In genomic region chr12:112599942-112600611, GRCm38 (mm10) we compare ENCODE assay signal across 30 mouse cellular contexts. TPM values are rescaled to one million over a fixed set of nuclear protein-coding genes. Genes with fewer than 3 reads are reported as not detected.
DNase-seq lines count a peak whose midpoint lies in the region; ATAC-seq and TF ChIP-seq lines count a peak whose summit lies in the region.
"Had no signal": no experiment of that assay in that cellular context is flagged by ENCODE, and none has a peak within 500 bp of the region (broad histone marks: within the 10 kb centered on the region; RNA-seq: fewer than 3 reads in every experiment).

No protein-coding gene starts in this region.

- TF ChIP-seq CTCF in E14TG2a.4 (conservative IDR thresholded peaks at IDR 0.05; ENCODE audit: low read length), result no peak
- TF ChIP-seq CTCF in embryonic fibroblast, embryonic 13.5 days (IDR thresholded peaks at IDR 0.05; ENCODE audit: borderline replicate concordance, insufficient read depth, low read length), result no peak
- TF ChIP-seq CTCF in thymus, adult 2 months (IDR thresholded peaks at IDR 0.05; ENCODE audit: borderline replicate concordance, control insufficient read depth, extremely low read depth, insufficient read depth, low read length, poor library complexity), result no peak

- H3K4me2 ChIP-seq in heart, embryonic 13.5 days, result no peak overlapping the region
- H3K4me2 ChIP-seq: midbrain, embryonic 15.5 days; neural tube, embryonic 15.5 days; stomach, embryonic 15.5 days had no signal

- H3K27me3 ChIP-seq in heart, embryonic 13.5 days (replicated peaks), result peaks cover 2% of the 10 kb centered on the region; the same call in 1 of the 2 replicates
- 0 out of 2 replicates have a peak, but pooled peaks cover 2% of the 10 kb centered on the region for H3K27me3 ChIP-seq in E14TG2a.4 (ENCODE audit: insufficient read depth, low read length)
- H3K27me3 ChIP-seq in thymus, adult 2 months (ENCODE audit: control insufficient read depth, insufficient read depth, low read length), result no peaks in the 10 kb centered on the region
- H3K27me3 ChIP-seq: midbrain, embryonic 15.5 days; neural tube, embryonic 15.5 days; stomach, embryonic 15.5 days had no signal

- DNase-seq in heart, adult 18-20 months, result no peak
- no peak for DNase-seq in ES-E14 (ENCODE audit: low read depth, low spot score)
- DNase-seq in cerebellum, postnatal 25 days, result no peak
- no peak for DNase-seq in thymus, adult 2 months
- DNase-seq in cerebellum, adult 18-20 months, result no peak
- DNase-seq: adrenal gland, adult 2 months; adrenal gland, postnatal 36 days; cerebellum, adult 8-10 months; cerebellum, postnatal 36 days; gastrocnemius, postnatal 10 days; heart, postnatal 4 days; kidney, adult 18-20 months; kidney, postnatal 36 days; left cerebral cortex, postnatal 4 days; lung, postnatal 36 days; retina, postnatal 1 day; right cerebral cortex, postnatal 14 days; thymus, postnatal 25 days had no signal

- H3K36me3 ChIP-seq in heart, embryonic 13.5 days, result peaks cover 31% of the 10 kb centered on the region
- H3K36me3 ChIP-seq in E14TG2a.4 (ENCODE audit: insufficient read depth, low read length), result peaks cover 42% of the 10 kb centered on the region
- H3K36me3 ChIP-seq in ES-E14 (ENCODE audit: control insufficient read depth, insufficient read depth, low read length, poor library complexity, severe bottlenecking), result peaks cover 14% of the 10 kb centered on the region
- no peaks in the 10 kb centered on the region for H3K36me3 ChIP-seq in thymus, adult 2 months (ENCODE audit: control insufficient read depth, insufficient read depth, low read length)
- H3K36me3 ChIP-seq: midbrain, embryonic 10.5 days; midbrain, embryonic 15.5 days; neural tube, embryonic 15.5 days; stomach, embryonic 15.5 days had no signal

- no peak overlapping the region for H3K4me3 ChIP-seq in heart, embryonic 13.5 days
- H3K4me3 ChIP-seq in E14TG2a.4 (replicated peaks; ENCODE audit: low read length), result peak overlapping the region; percentile 65
- H3K4me3 ChIP-seq in ES-E14 (ENCODE audit: insufficient read depth in 1 of 2, low read depth in 1 of 2, low read length in 2 of 2, poor library complexity in 1 of 2, severe bottlenecking in 1 of 2), result peak overlapping the region; percentile 54
- no peak overlapping the region for H3K4me3 ChIP-seq in embryonic fibroblast, embryonic 13.5 days (ENCODE audit: insufficient read depth, low read length)
- H3K4me3 ChIP-seq in thymus, adult 2 months (ENCODE audit: control insufficient read depth, insufficient read depth, low read length), result no peak overlapping the region
- H3K4me3 ChIP-seq: layer of hippocampus, adult 2 months; left cerebral cortex, adult 2 months; midbrain, embryonic 10.5 days; midbrain, embryonic 15.5 days; neural tube, embryonic 15.5 days; stomach, embryonic 15.5 days had no signal

- in situ Hi-C loops in ES-E14 (cut with MboI; ENCODE audit: low sequenced_read_pairs in 2 of 2, unreplicated experiment in 2 of 2), result no loop called here

- 80% methylated on average over 30 of the region's 30 CpGs for WGBS in heart, embryonic 13.5 days
- WGBS in thymus, adult 2 months, result 96% methylated on average over 30 of the region's 30 CpGs

- H3K9me3 ChIP-seq in heart, embryonic 13.5 days, result no peaks in the 10 kb centered on the region
- H3K9me3 ChIP-seq in E14TG2a.4 (ENCODE audit: low read length) (no peaks in the 10 kb centered on the region), ES-E14 (ENCODE audit: control insufficient read depth, insufficient read depth, low read depth, low read length) (no peaks in the 10 kb centered on the region)
- H3K9me3 ChIP-seq: midbrain, embryonic 10.5 days; midbrain, embryonic 15.5 days; neural tube, embryonic 15.5 days; stomach, embryonic 15.5 days had no signal

- no peak overlapping the region for H3K27ac ChIP-seq in heart, embryonic 13.5 days (replicated peaks)
- no peak overlapping the region for H3K27ac ChIP-seq in ES-E14 (ENCODE audit: insufficient read depth, low read depth, low read length, poor library complexity, severe bottlenecking)
- peak overlapping the region; percentile 10; the same call in 1 of the 2 replicates for H3K27ac ChIP-seq in embryonic fibroblast, embryonic 13.5 days (ENCODE audit: insufficient read depth, low read length)
- no peak overlapping the region for H3K27ac ChIP-seq in thymus, adult 2 months (ENCODE audit: control insufficient read depth, insufficient read depth, low read length)
- H3K27ac ChIP-seq: layer of hippocampus, adult 2 months; left cerebral cortex, adult 2 months; midbrain, embryonic 15.5 days; neural tube, embryonic 15.5 days; stomach, embryonic 15.5 days had no signal

- 0 out of 2 replicates have a peak overlapping the region, but pooled peaks have one; percentile 24 for H3K9ac ChIP-seq in heart, embryonic 13.5 days
- H3K9ac ChIP-seq in ES-E14 (ENCODE audit: insufficient read depth, low read depth, low read length, poor library complexity, severe bottlenecking), result peak overlapping the region; percentile 21
- H3K9ac ChIP-seq: midbrain, embryonic 15.5 days; neural tube, embryonic 15.5 days; stomach, embryonic 15.5 days had no signal

- no peak for ATAC-seq in heart, embryonic 13.5 days (ENCODE audit: extremely low read depth, insufficient number of reproducible peaks, low FRiP score, low TSS enrichment)
- ATAC-seq: activated CD4-positive, CD25-positive, alpha-beta regulatory T cell, adult 4 months; forebrain, embryonic 16.5 days; hindbrain, embryonic 16.5 days; midbrain, embryonic 15.5 days had no signal

- H3K4me1 ChIP-seq in heart, embryonic 13.5 days, result peaks cover 40% of the 10 kb centered on the region
- H3K4me1 ChIP-seq in E14TG2a.4 (replicated peaks; ENCODE audit: low read depth, low read length) (peaks cover 51% of the 10 kb centered on the region), ES-E14 (ENCODE audit: control insufficient read depth in 2 of 2, insufficient read depth in 2 of 2, low read length in 2 of 2, poor library complexity in 1 of 2) (peaks cover 0 to 28% of the 10 kb centered on the region in 2 experiments; a peak in 3 of 4 replicates)
- H3K4me1 ChIP-seq in embryonic fibroblast, embryonic 13.5 days (ENCODE audit: control insufficient read depth, insufficient read depth, low read length), result peaks cover 27% of the 10 kb centered on the region
- H3K4me1 ChIP-seq in thymus, adult 2 months (replicated peaks; ENCODE audit: control insufficient read depth, insufficient read depth, low read length), result peaks cover under 1% of the 10 kb centered on the region; the same call in 1 of the 2 replicates

- TF ChIP-seq POLR2A in embryonic fibroblast, embryonic 13.5 days (IDR thresholded peaks at IDR 0.05; ENCODE audit: low read depth, low read length), result no peak
- no peak for TF ChIP-seq POLR2A in thymus, adult 2 months (IDR thresholded peaks at IDR 0.05; ENCODE audit: control insufficient read depth, extremely low read depth, insufficient read depth, low read length, poor library complexity)

TF ChIP-seq in ES-E14, 5 proteins besides CTCF, POLR2A, EP300 and RAD21:
- TF ChIP-seq HCFC1 (IDR thresholded peaks at IDR 0.05; ENCODE audit: borderline replicate concordance, insufficient read depth, low read length) (peak; percentile 51; the same call in 1 of the 2 replicates), CHD2 (IDR thresholded peaks at IDR 0.05; ENCODE audit: low read depth, low read length) (no peak), ZC3H11A (IDR thresholded peaks at IDR 0.05; ENCODE audit: borderline replicate concordance, low read depth, low read length) (no peak)
TF ChIP-seq in ES-E14: peak in this region for 1.

RNA-seq across cellular contexts. Expression of gene Inf2, which starts 11.5 kb away (rescaled TPM):
- polyA plus RNA-seq in heart, embryonic 13.5 days (2015; fragmentation: Nextera tagmentation; extraction: Ambion mirVana), result 3.2 TPM in 2 replicates
- 10 to 100 TPM; 11.9 to 17.2 TPM for total RNA-seq in heart, adult 18-20 months (2021)
- total RNA-seq in ES-E14 (2012; rRNA removed), result 17.8 and 21.0 TPM in 2 replicates
- 67.6 and 103 TPM in 2 replicates for polyA plus RNA-seq in embryonic fibroblast, embryonic 13.5 days (2011; ENCODE audit: insufficient read length, low read depth, missing spikeins)
- 26.3 and 26.8 TPM in 2 replicates for polyA plus RNA-seq in thymus, adult 2 months (2012; rRNA removed)

RNA-seq across cellular contexts. Expression of gene Adssl1, which starts 19.8 kb away (rescaled TPM):
- polyA plus RNA-seq in heart, embryonic 13.5 days (2015; fragmentation: Nextera tagmentation; extraction: Ambion mirVana), result 69.3 and 83.9 TPM in 2 replicates
- 100 to 1,000 TPM; 192 to 206 TPM for total RNA-seq in heart, adult 18-20 months (2021)
- 2.0 and 2.4 TPM in 2 replicates for total RNA-seq in ES-E14 (2012; rRNA removed)
- polyA plus RNA-seq in embryonic fibroblast, embryonic 13.5 days (2011; ENCODE audit: insufficient read length, low read depth, missing spikeins), result 2.2 and 4.8 TPM in 2 replicates
- polyA plus RNA-seq in thymus, adult 2 months (2012; rRNA removed), result 10.9 and 14.2 TPM in 2 replicates

RNA-seq across cellular contexts. Expression of gene Siva1, which starts 44.4 kb away (rescaled TPM):
- 129 and 149 TPM in 2 replicates for polyA plus RNA-seq in heart, embryonic 13.5 days (2015; fragmentation: Nextera tagmentation; extraction: Ambion mirVana)
- total RNA-seq in heart, adult 18-20 months (2021), result 10 to 100 TPM; 31.7 to 35.2 TPM
- 301 and 355 TPM in 2 replicates for total RNA-seq in ES-E14 (2012; rRNA removed)
- 89.1 and 93.5 TPM in 2 replicates for polyA plus RNA-seq in embryonic fibroblast, embryonic 13.5 days (2011; ENCODE audit: insufficient read length, low read depth, missing spikeins)
- 131 and 134 TPM in 2 replicates for polyA plus RNA-seq in thymus, adult 2 months (2012; rRNA removed)

Comparison
In these comparisons a context has a peak if more than half of its experiments do, and no peak if none do; other contexts are left out.
1. H3K4me3 ChIP-seq: peak in E14TG2a.4 (single experiment) and ES-E14 (2 of 2); none in heart, embryonic 13.5 days (single experiment), embryonic fibroblast, embryonic 13.5 days (single experiment) and thymus, adult 2 months (single experiment).